Mouse (Mus musculus) bone marrow, adult 2 months (tissue): ENCODE results near the gene Npy1r.

Experiments
- CTCF ChIP-seq: fragments of 200-500 bp; IDR thresholded peaks from 2 replicates; pipeline ENCODE4 v1.5.1; 2011; ENCODE audit warnings: low read length, control low read depth; ENCODE audit not compliant: control insufficient read depth, insufficient read depth
- POLR2A ChIP-seq: fragments of 200-500 bp; IDR thresholded peaks from 2 replicates; pipeline ENCODE4 v1.6.1; 2011; ENCODE audit warnings: low read depth, mild to moderate bottlenecking, control low read depth, low read length, borderline replicate concordance; ENCODE audit not compliant: control insufficient read depth

GRCm38 (mm10) chr8:66745612-66746011 lies 48.6 kb downstream of the Npy1r start:
- TF ChIP-seq POLR2A = no peak
- no peak for TF ChIP-seq CTCF
